Mouse (Mus musculus) colon, adult 2 months (tissue): ENCODE measurements around the gene Palb2. TPM values are rescaled to one million over a fixed set of nuclear protein-coding genes. Genes with fewer than 3 reads are reported as not detected.

Source experiments
- polyA plus RNA-seq: library from polyadenylated mRNA; depleted of rRNA; stranded (reverse); fragments of >200 nt; gene quantifications from 2 replicates; pipeline ENCODE4 v1.2.3, GENCODE M21; 2012; rRNA removed

Palb2 gene
- 0.98 and 1.1 TPM in 2 replicates for polyA plus RNA-seq

DNA sequence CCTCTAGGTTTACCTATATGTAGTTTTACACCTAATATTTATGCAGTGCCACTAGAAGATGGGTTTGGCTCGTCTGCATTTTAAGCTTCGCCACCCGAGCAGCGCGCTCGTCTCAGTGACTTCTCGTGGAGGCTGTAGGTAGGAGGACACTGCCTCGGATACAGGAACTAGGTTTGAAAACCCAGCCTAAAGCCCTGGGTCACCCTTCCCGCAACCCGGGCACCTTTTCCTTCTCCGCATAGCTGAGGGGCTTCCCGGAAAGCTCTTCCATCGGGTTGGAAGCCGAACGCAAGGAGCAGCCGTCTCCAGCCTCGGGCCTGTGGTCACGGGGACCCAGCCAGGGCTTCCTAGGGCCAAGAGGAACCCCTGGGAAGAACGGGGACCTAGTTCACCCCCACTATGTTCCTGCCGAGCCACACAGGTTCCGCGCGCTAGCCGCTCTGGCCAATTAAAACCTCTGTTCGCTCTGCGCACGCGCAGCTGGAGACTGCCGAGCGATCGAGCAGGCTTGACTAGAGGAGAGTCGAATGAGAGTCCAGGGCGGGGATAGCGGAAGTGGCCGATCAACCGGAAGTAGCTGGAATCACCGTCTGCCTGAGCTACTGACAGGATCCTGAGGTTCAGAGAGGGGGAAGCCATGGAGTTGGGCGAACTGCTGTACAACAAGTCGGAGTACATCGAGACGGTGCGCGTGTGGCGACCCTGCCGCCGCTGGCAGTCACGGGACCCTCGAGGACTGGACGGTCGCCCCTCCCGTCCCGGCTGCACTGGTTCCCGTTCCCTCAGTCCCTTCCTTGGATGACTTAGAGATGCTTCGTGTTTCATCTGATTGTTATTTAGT, at the start of gene Palb2, which contains the start of gene Dctn5:
TSS of gene Palb2 (minus strand) at position 489 of the 841 bp plus-strand sequence.
TSS of gene Dctn5 (plus strand) at position 545 of the 841 bp plus-strand sequence.

DNA sequence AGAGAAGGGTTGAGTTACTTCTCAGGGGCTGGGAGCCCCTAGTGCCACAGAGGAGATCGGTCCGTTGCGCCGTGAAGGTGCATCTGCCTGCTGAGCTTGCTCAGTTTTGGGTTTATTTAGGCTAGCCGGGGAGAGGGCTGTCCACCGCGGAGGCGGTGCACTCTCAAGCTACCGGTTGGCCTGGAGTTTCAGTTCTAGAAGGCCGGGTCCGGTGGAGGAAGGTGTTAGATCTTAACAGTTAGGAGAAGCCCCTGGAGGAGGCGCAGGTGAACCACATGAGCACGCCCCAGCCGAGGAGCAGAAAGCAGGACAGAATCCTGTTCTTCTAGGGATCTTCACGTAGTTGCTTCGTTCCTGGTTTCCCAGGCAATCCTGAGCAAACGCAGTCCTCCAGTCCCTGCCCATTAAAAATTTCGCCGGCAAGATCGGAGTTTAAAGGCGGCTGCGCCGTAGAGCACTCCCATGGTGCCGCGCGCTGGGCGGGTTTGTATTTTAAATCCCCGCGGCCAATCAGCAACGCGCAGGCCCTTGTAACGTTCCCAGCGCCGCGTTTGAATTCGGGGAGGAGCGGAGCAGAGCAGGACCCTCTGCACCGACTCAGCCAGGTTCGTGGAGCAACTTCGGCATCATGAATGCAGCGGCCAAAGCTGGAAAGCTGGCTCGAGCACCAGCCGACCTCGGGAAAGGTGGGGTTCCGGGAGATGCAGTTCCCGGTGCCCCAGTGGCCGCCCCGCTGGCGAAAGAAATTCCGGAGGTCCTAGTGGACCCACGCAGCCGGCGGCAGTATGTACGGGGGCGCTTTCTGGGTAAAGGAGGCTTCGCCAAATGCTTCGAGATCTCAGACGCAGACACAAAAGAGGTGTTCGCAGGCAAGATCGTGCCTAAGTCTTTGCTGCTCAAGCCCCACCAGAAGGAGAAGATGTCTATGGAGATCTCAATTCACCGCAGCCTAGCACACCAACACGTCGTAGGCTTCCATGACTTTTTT, 26.4 kb upstream of the Palb2 start, which contains the start of gene Plk1:
TSS of gene Plk1 (plus strand) at position 525 of the 988 bp plus-strand sequence.

GRCm38 (mm10) chr7:122101747-122102244, 31.0 kb downstream of the Palb2 start, which contains the start of gene Ndufab1:
TSS of gene Ndufab1 (minus strand) at chr7:122101886.

GRCm38 (mm10) chr7:122066945-122067516, 65.8 kb downstream of the Palb2 start, which contains the start of the genes Ubfd1 and Ears2:
TSS of gene Ubfd1 (plus strand) at chr7:122067175.
TSS of gene Ears2 (minus strand) at chr7:122067263.

Other genes with a start within 250 kb of the Palb2 start
- 25.6 and 26.5 TPM in 2 replicates for gene Cog7, start 151.3 kb downstream of the Palb2 start, polyA plus RNA-seq
- gene Gga2, start 111.8 kb downstream of the Palb2 start, polyA plus RNA-seq = 16.2 and 25.3 TPM in 2 replicates
- gene Ubfd1, start 65.8 kb downstream of the Palb2 start, polyA plus RNA-seq = 13.5 and 15.1 TPM in 2 replicates
- gene Ears2, start 65.7 kb downstream of the Palb2 start, polyA plus RNA-seq = 11.8 and 12.7 TPM in 2 replicates
- gene Ndufab1, start 31.1 kb downstream of the Palb2 start, polyA plus RNA-seq = 849 and 1,005 TPM in 2 replicates
- gene Dctn5, start 56 bp upstream of the Palb2 start, polyA plus RNA-seq = 58.5 and 61.5 TPM in 2 replicates
- 13.8 and 18.2 TPM in 2 replicates for gene Plk1, start 26.5 kb upstream of the Palb2 start, polyA plus RNA-seq
- gene Ern2, start 53.2 kb upstream of the Palb2 start, polyA plus RNA-seq = 156 and 163 TPM in 2 replicates
- 103 and 129 TPM in 2 replicates for gene Chp2, start 86.5 kb upstream of the Palb2 start, polyA plus RNA-seq
- 5.0 and 5.6 TPM in 2 replicates for gene Prkcb, start 155.8 kb upstream of the Palb2 start, polyA plus RNA-seq